Mouse (Mus musculus): ENCODE measurements around the gene Mark4. TPM values are rescaled to one million over a fixed set of nuclear protein-coding genes. Genes with fewer than 3 reads are reported as not detected.
A peak's percentile ranks its signal among the peaks of the same experiment; 100 is the strongest.

Gene Mark4
- polyA plus RNA-seq, 1 experiment from 2014 or later: 9.2 TPM

GRCm38 (mm10) chr7:19403731-19404296 is 54.8 kb downstream of the Mark4 start, which contains the start of gene Klc3:
Gene Klc3, minus strand, starts transcription at chr7:19404104.
- peak; percentile 30 for ATAC-seq
- Histone ChIP-seq H3K9ac (ENCODE audit: low read length) (peak within 1 kb of the TSS; percentile 55), H3K27me3 (replicated peaks; ENCODE audit: control insufficient read depth, insufficient read depth, low read length) (peaks cover 44% of the 10 kb centered on the region), H3K36me3 (ENCODE audit: control insufficient read depth, insufficient read depth, low read length) (no peaks in the 10 kb centered on the region), H3K4me2 (ENCODE audit: low read length) (peak within 1 kb of the TSS; percentile 90), H3K9me3 (replicated peaks; ENCODE audit: control insufficient read depth, low read length) (0 out of 2 replicates have a peak, but pooled peaks cover 4% of the 10 kb centered on the region), H3K4me3 (ENCODE audit: low read depth, low read length) (peak within 1 kb of the TSS; percentile 49), H3K27ac (ENCODE audit: low read depth, low read length) (no peak within 1 kb of the TSS), H3K4me1 (ENCODE audit: control insufficient read depth, insufficient read depth, low read length) (peaks cover 8% of the 10 kb centered on the region)
- WGBS: under 1% methylated on average over 61 of the region's 62 CpGs
- DNase-seq (ENCODE audit: low spot score): no peak

- Histone ChIP-seq H3K4me3 (ENCODE audit: low read depth, low read length) (no peak overlapping the region), H3K9me3 (replicated peaks; ENCODE audit: control insufficient read depth, low read length) (0 out of 2 replicates have a peak, but pooled peaks cover 4% of the 10 kb centered on the region), H3K27ac (ENCODE audit: low read depth, low read length) (no peak overlapping the region), H3K27me3 (replicated peaks; ENCODE audit: control insufficient read depth, insufficient read depth, low read length) (peaks cover 44% of the 10 kb centered on the region), H3K9ac (ENCODE audit: low read length) (no peak overlapping the region), H3K4me1 (ENCODE audit: control insufficient read depth, insufficient read depth, low read length) (peaks cover 8% of the 10 kb centered on the region), H3K4me2 (ENCODE audit: low read length) (no peak overlapping the region), H3K36me3 (ENCODE audit: control insufficient read depth, insufficient read depth, low read length) (no peaks in the 10 kb centered on the region)
- DNase-seq (ENCODE audit: low spot score): no peak
- WGBS: 85% methylated on average over 9 of the region's 9 CpGs
- ATAC-seq: no peak
These were observed 56.0 kb downstream of the Mark4 start for GRCm38 (mm10) chr7:19402535-19403112.

- Histone ChIP-seq H3K27me3 (replicated peaks; ENCODE audit: control insufficient read depth, insufficient read depth, low read length) (peaks cover 41% of the 10 kb centered on the region), H3K4me2 (ENCODE audit: low read length) (no peak overlapping the region), H3K36me3 (ENCODE audit: control insufficient read depth, insufficient read depth, low read length) (no peaks in the 10 kb centered on the region), H3K4me1 (ENCODE audit: control insufficient read depth, insufficient read depth, low read length) (peaks cover 8% of the 10 kb centered on the region), H3K9ac (ENCODE audit: low read length) (no peak overlapping the region), H3K4me3 (ENCODE audit: low read depth, low read length) (no peak overlapping the region), H3K27ac (ENCODE audit: low read depth, low read length) (no peak overlapping the region), H3K9me3 (replicated peaks; ENCODE audit: control insufficient read depth, low read length) (0 out of 2 replicates have a peak, but pooled peaks cover 4% of the 10 kb centered on the region)
- 92% methylated on average over 4 of the region's 4 CpGs for WGBS
- no peak for DNase-seq (ENCODE audit: low spot score)
- ATAC-seq: no peak
These were observed 57.7 kb downstream of the Mark4 start for GRCm38 (mm10) chr7:19400946-19401345.

GRCm38 (mm10) chr7:19399496-19400280 is 58.9 kb downstream of the Mark4 start:
- ATAC-seq (peak; percentile 41; the same call in 1 of the 2 replicates), DNase-seq (ENCODE audit: low spot score) (peak; percentile 30)
- Histone ChIP-seq H3K27me3 (replicated peaks; ENCODE audit: control insufficient read depth, insufficient read depth, low read length) (peaks cover 35% of the 10 kb centered on the region), H3K4me2 (ENCODE audit: low read length) (peak overlapping the region; percentile 50), H3K27ac (ENCODE audit: low read depth, low read length) (no peak overlapping the region), H3K9me3 (replicated peaks; ENCODE audit: control insufficient read depth, low read length) (0 out of 2 replicates have a peak, but pooled peaks cover 4% of the 10 kb centered on the region), H3K36me3 (ENCODE audit: control insufficient read depth, insufficient read depth, low read length) (peaks cover 11% of the 10 kb centered on the region), H3K9ac (ENCODE audit: low read length) (0 out of 2 replicates have a peak overlapping the region, but pooled peaks have one; percentile 13), H3K4me3 (ENCODE audit: low read depth, low read length) (peak overlapping the region; percentile 19), H3K4me1 (ENCODE audit: control insufficient read depth, insufficient read depth, low read length) (peaks cover 8% of the 10 kb centered on the region)
- WGBS: 2% methylated on average over 27 of the region's 27 CpGs

GRCm38 (mm10) chr7:19394484-19394883 is 64.1 kb downstream of the Mark4 start:
- no peaks in the 10 kb centered on the region for H3K9me3 ChIP-seq (replicated peaks; ENCODE audit: control insufficient read depth, low read length)
- 0 out of 2 replicates have a peak, but pooled peaks cover 3% of the 10 kb centered on the region for H3K27me3 ChIP-seq (replicated peaks; ENCODE audit: control insufficient read depth, insufficient read depth, low read length)
- H3K27ac ChIP-seq (ENCODE audit: low read depth, low read length): no peak overlapping the region
- no peak overlapping the region for H3K4me3 ChIP-seq (ENCODE audit: low read depth, low read length)
- H3K9ac ChIP-seq (ENCODE audit: low read length): no peak overlapping the region
- DNase-seq (ENCODE audit: low spot score) (no peak), ATAC-seq (no peak)
- peaks cover 62% of the 10 kb centered on the region for H3K36me3 ChIP-seq (ENCODE audit: control insufficient read depth, insufficient read depth, low read length)
- 90% methylated on average over 8 of the region's 8 CpGs for WGBS
- H3K4me2 ChIP-seq (ENCODE audit: low read length): no peak overlapping the region
- peaks cover 4% of the 10 kb centered on the region; the same call in 1 of the 2 replicates for H3K4me1 ChIP-seq (ENCODE audit: control insufficient read depth, insufficient read depth, low read length)

GRCm38 (mm10) chr7:19388699-19389413 is 69.8 kb downstream of the Mark4 start:
- DNase-seq (ENCODE audit: low spot score) (no peak), ATAC-seq (peak; percentile 27; the same call in 1 of the 2 replicates)
- Histone ChIP-seq H3K9me3 (replicated peaks; ENCODE audit: control insufficient read depth, low read length) (no peaks in the 10 kb centered on the region), H3K27ac (ENCODE audit: low read depth, low read length) (no peak overlapping the region), H3K4me3 (ENCODE audit: low read depth, low read length) (no peak overlapping the region), H3K9ac (ENCODE audit: low read length) (no peak overlapping the region), H3K4me1 (ENCODE audit: control insufficient read depth, insufficient read depth, low read length) (no peaks in the 10 kb centered on the region), H3K36me3 (ENCODE audit: control insufficient read depth, insufficient read depth, low read length) (peaks cover 98% of the 10 kb centered on the region), H3K4me2 (ENCODE audit: low read length) (no peak overlapping the region), H3K27me3 (replicated peaks; ENCODE audit: control insufficient read depth, insufficient read depth, low read length) (no peaks in the 10 kb centered on the region)
- WGBS: 71% methylated on average over 10 of the region's 10 CpGs

- WGBS: 84% methylated on average over 9 of the region's 9 CpGs
These were observed 74.9 kb downstream of the Mark4 start for GRCm38 (mm10) chr7:19383708-19384107.

GRCm38 (mm10) chr7:19382166-19382541 is 76.5 kb downstream of the Mark4 start:
- Histone ChIP-seq H3K4me3 (ENCODE audit: low read depth, low read length) (peak overlapping the region; percentile 89), H3K9ac (ENCODE audit: low read length) (peak overlapping the region; percentile 89), H3K9me3 (replicated peaks; ENCODE audit: control insufficient read depth, low read length) (no peaks in the 10 kb centered on the region), H3K4me2 (ENCODE audit: low read length) (peak overlapping the region; percentile 87), H3K4me1 (ENCODE audit: control insufficient read depth, insufficient read depth, low read length) (peaks cover 6% of the 10 kb centered on the region), H3K27me3 (replicated peaks; ENCODE audit: control insufficient read depth, insufficient read depth, low read length) (no peaks in the 10 kb centered on the region), H3K27ac (ENCODE audit: low read depth, low read length) (peak overlapping the region; percentile 30; the same call in 1 of the 2 replicates), H3K36me3 (ENCODE audit: control insufficient read depth, insufficient read depth, low read length) (peaks cover 35% of the 10 kb centered on the region)
- WGBS: 0% methylated on average over 24 of the region's 37 CpGs
- DNase-seq (ENCODE audit: low spot score) (no peak), ATAC-seq (peak; percentile 59)

More at GRCm38 (mm10) chr7:19383708-19384107, 74.9 kb downstream of the Mark4 start:
- Histone ChIP-seq H3K4me2 (ENCODE audit: low read length) (peak overlapping the region; percentile 87; the same call in 1 of the 2 replicates), H3K9me3 (replicated peaks; ENCODE audit: control insufficient read depth, low read length) (no peaks in the 10 kb centered on the region), H3K27me3 (replicated peaks; ENCODE audit: control insufficient read depth, insufficient read depth, low read length) (no peaks in the 10 kb centered on the region), H3K4me1 (ENCODE audit: control insufficient read depth, insufficient read depth, low read length) (peaks cover 6% of the 10 kb centered on the region), H3K4me3 (ENCODE audit: low read depth, low read length) (no peak overlapping the region), H3K36me3 (ENCODE audit: control insufficient read depth, insufficient read depth, low read length) (peaks cover 48% of the 10 kb centered on the region), H3K9ac (ENCODE audit: low read length) (no peak overlapping the region), H3K27ac (ENCODE audit: low read depth, low read length) (no peak overlapping the region)
- no peak for DNase-seq (ENCODE audit: low spot score)
- no peak for ATAC-seq

Measured in forebrain, embryonic 14.5 days (tissue).